Mouse (Mus musculus): ENCODE measurements around the gene Slc25a13. TPM values are rescaled to one million over a fixed set of nuclear protein-coding genes. Genes with fewer than 3 reads are reported as not detected.

Gene Slc25a13
- polyA plus RNA-seq, 1 experiment from 2014 or later, result 43.6 TPM

DNA sequence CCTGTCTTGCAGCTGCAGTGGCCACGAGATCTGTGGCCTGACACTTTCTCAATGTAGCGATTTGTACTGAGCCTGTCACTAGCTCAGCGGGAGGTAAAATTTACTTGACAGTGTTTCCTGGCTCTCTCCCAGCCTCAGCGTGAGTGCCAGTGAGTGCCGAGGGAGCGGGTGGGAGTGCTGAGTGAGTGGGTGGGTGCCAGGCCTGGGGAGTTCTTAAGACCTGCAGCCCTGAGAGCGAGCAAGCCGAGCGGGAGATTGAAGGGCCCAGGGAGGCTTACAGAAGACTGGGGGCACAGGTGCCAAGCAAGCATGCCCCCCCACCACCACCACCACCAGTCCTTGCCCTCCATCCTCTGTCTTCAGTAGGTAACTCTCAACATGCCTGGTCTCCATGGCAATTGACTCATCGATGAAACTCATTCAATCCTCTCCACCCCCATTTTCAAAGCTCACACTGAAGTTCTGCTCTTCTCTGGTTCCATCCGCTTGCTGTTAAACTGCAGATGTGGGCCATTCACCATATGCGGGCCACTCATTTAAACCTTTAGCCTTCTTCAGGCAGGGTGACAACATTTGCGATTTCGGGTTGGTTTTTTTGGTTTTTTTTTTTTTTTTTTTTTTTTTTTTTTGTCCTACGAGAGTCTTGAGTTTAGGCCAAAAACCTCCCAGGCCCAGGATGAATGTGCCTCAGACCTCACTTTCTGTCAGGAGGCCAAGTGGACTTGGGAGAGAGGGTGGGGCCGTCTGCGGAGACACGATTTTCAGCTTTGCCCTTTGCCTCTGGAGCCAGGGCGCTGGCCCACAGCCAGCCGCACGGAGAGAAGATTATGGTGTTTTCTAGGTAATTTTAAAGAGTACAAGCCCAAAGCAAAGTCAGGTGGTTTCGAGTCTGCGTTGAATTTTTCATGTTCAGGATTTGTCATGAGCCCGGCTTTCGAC is 224.9 kb downstream of the Slc25a13 start:
- H3K9me3 ChIP-seq (ENCODE audit: control insufficient read depth, low read length), result no peaks in the 10 kb centered on the region
- no peak overlapping the region for H3K27ac ChIP-seq (ENCODE audit: low read depth, low read length)
- H3K4me3 ChIP-seq (ENCODE audit: low read length), result no peak overlapping the region; the same call in 1 of the 2 replicates
- no peaks in the 10 kb centered on the region for H3K36me3 ChIP-seq (ENCODE audit: control insufficient read depth, insufficient read depth, low read length)
- WGBS, result 54% methylated on average over 25 of the region's 25 CpGs
- H3K9ac ChIP-seq (ENCODE audit: low read depth, low read length), result no peak overlapping the region
- peak; percentile 46; the same call in 1 of the 2 replicates for ATAC-seq (ENCODE audit: low FRiP score, low TSS enrichment)
- H3K27me3 ChIP-seq (ENCODE audit: control insufficient read depth, insufficient read depth, low read length), result no peaks in the 10 kb centered on the region
- 0 out of 2 replicates have a peak, but pooled peaks cover 5% of the 10 kb centered on the region for H3K4me1 ChIP-seq (ENCODE audit: control insufficient read depth, insufficient read depth, low read length)
- no peak overlapping the region; the same call in 1 of the 2 replicates for H3K4me2 ChIP-seq (replicated peaks; ENCODE audit: low read depth, low read length)

DNA sequence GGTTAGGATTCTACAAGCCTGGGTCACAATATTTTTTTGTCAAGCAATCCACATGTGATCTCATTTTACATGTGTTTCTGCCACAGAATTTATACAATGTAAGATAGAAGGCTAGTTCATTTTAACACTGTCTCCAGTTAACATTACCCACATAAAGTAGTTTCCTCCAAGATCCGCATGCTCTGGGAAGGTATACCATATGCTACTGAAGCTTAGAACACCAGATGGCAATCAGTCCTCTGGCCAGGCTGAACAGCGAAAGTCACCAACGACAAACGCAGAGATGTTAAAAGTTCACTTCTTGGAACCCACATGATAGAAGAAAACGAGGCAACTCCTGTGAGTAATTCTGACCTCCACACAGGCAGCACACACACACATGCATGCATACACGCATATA is 225.7 kb downstream of the Slc25a13 start:
- H3K9me3 ChIP-seq (ENCODE audit: control insufficient read depth, low read length), result no peaks in the 10 kb centered on the region
- no peaks in the 10 kb centered on the region for H3K36me3 ChIP-seq (ENCODE audit: control insufficient read depth, insufficient read depth, low read length)
- H3K4me2 ChIP-seq (replicated peaks; ENCODE audit: low read depth, low read length), result no peak overlapping the region
- ATAC-seq (ENCODE audit: low FRiP score, low TSS enrichment), result no peak
- no peaks in the 10 kb centered on the region for H3K27me3 ChIP-seq (ENCODE audit: control insufficient read depth, insufficient read depth, low read length)
- no peak overlapping the region for H3K27ac ChIP-seq (ENCODE audit: low read depth, low read length)
- no peak overlapping the region for H3K4me3 ChIP-seq (ENCODE audit: low read length)
- 73% methylated on average over 6 of the region's 6 CpGs for WGBS
- H3K4me1 ChIP-seq (ENCODE audit: control insufficient read depth, insufficient read depth, low read length), result 0 out of 2 replicates have a peak, but pooled peaks cover 5% of the 10 kb centered on the region
- H3K9ac ChIP-seq (ENCODE audit: low read depth, low read length), result no peak overlapping the region

All from kidney, embryonic 14.5 days (tissue).